In the genomic region with DNA sequence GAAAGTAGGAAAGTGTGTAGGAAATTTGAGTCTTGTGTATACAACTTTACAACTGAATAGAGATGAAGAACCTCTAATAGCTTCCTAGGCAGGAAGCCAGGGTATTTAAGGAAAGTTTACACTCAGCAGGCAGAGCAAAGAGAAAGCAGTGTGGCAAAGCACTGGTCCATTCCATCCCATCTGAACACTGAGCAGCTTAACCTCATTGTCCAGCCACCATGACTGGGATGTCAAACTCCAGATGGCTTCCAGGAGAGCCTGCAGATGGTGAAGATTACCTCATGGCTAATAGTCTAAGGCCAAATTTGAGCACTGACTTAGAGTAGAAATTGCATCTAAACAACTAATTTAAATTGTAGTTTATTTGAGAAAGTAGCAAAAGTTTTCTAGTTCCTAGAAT, we compare ENCODE assay signal across 21 mouse cellular contexts.
DNase-seq lines count a peak whose midpoint lies in the region; ATAC-seq and TF ChIP-seq lines count a peak whose summit lies in the region.
"Had no signal": no experiment of that assay in that cellular context is flagged by ENCODE, and none has a peak within 500 bp of the region (broad histone marks: within the 10 kb centered on the region; RNA-seq: fewer than 3 reads in every experiment).

No protein-coding gene starts in this region.

- H3K4me2 ChIP-seq in midbrain, postnatal 0 days (ENCODE audit: low read depth, low read length, poor library complexity, severe bottlenecking): no peak overlapping the region
- H3K4me2 ChIP-seq in midbrain, embryonic 13.5 days (replicated peaks): no peak overlapping the region
- H3K4me2 ChIP-seq: embryonic facial prominence, embryonic 12.5 days; heart, embryonic 15.5 days; neural tube, embryonic 15.5 days had no signal

- no peak overlapping the region for H3K27ac ChIP-seq in midbrain, postnatal 0 days (ENCODE audit: low read depth, low read length)
- H3K27ac ChIP-seq in midbrain, embryonic 13.5 days: no peak overlapping the region
- H3K27ac ChIP-seq: embryonic facial prominence, embryonic 12.5 days; heart, embryonic 15.5 days; hindbrain, embryonic 10.5 days; layer of hippocampus, adult 2 months; neural tube, embryonic 15.5 days had no signal

- no peaks in the 10 kb centered on the region for H3K27me3 ChIP-seq in midbrain, postnatal 0 days (ENCODE audit: insufficient read depth, low read length)
- H3K27me3 ChIP-seq in midbrain, embryonic 13.5 days: no peaks in the 10 kb centered on the region
- H3K27me3 ChIP-seq: embryonic facial prominence, embryonic 12.5 days; heart, embryonic 15.5 days; neural tube, embryonic 15.5 days had no signal

- no peak overlapping the region for H3K9ac ChIP-seq in midbrain, postnatal 0 days (replicated peaks; ENCODE audit: low read length, poor library complexity, severe bottlenecking)
- no peak overlapping the region for H3K9ac ChIP-seq in midbrain, embryonic 13.5 days (replicated peaks)
- H3K9ac ChIP-seq: embryonic facial prominence, embryonic 12.5 days; heart, embryonic 15.5 days; neural tube, embryonic 15.5 days had no signal

- no peak for TF ChIP-seq CTCF in midbrain, postnatal 0 days (IDR thresholded peaks at IDR 0.05)

- ATAC-seq in midbrain, postnatal 0 days (ENCODE audit: low FRiP score): no peak
- no peak for ATAC-seq in midbrain, embryonic 13.5 days
- ATAC-seq: forebrain, embryonic 16.5 days had no signal

- no peak overlapping the region for H3K4me3 ChIP-seq in midbrain, postnatal 0 days (ENCODE audit: low read depth, low read length)
- H3K4me3 ChIP-seq in midbrain, embryonic 13.5 days (replicated peaks): no peak overlapping the region
- H3K4me3 ChIP-seq: embryonic facial prominence, embryonic 12.5 days; heart, embryonic 15.5 days; hindbrain, embryonic 10.5 days; layer of hippocampus, adult 2 months; myocyte; neural tube, embryonic 15.5 days had no signal

- no peaks in the 10 kb centered on the region for H3K4me1 ChIP-seq in midbrain, postnatal 0 days (ENCODE audit: insufficient read depth, low read length)
- no peaks in the 10 kb centered on the region for H3K4me1 ChIP-seq in midbrain, embryonic 13.5 days (replicated peaks)
- H3K4me1 ChIP-seq: embryonic facial prominence, embryonic 12.5 days; heart, embryonic 15.5 days; hindbrain, embryonic 10.5 days; neural tube, embryonic 15.5 days had no signal

- no peaks in the 10 kb centered on the region for H3K36me3 ChIP-seq in midbrain, postnatal 0 days (ENCODE audit: insufficient read depth, low read length)
- no peaks in the 10 kb centered on the region for H3K36me3 ChIP-seq in midbrain, embryonic 13.5 days
- H3K36me3 ChIP-seq: embryonic facial prominence, embryonic 12.5 days; heart, embryonic 15.5 days; hindbrain, embryonic 10.5 days; neural tube, embryonic 15.5 days had no signal

- peak; percentile 44 for DNase-seq in midbrain, postnatal 0 days (ENCODE audit: low spot score)
- peak; percentile 81 for DNase-seq in cerebellum, adult 11-12 months
- peak; percentile 88 for DNase-seq in cerebellum, adult 9-10 months
- peak; percentile 6 for DNase-seq in telencephalon, adult 2 months (ENCODE audit: low read depth, low spot score)
- no peak for DNase-seq in spleen, postnatal 4 days (ENCODE audit: low spot score in 2 of 2)
- no peak for DNase-seq in layer of hippocampus, adult 9-11 months
- DNase-seq: adrenal gland, adult 8-10 months; gastrocnemius, postnatal 36 days; kidney, adult 8-10 months; kidney, postnatal 14 days; liver; lung, postnatal 10 days; midbrain, embryonic 14.5 days had no signal

- H3K9me3 ChIP-seq in midbrain, postnatal 0 days (ENCODE audit: low read length): no peaks in the 10 kb centered on the region
- no peaks in the 10 kb centered on the region for H3K9me3 ChIP-seq in midbrain, embryonic 13.5 days
- H3K9me3 ChIP-seq: embryonic facial prominence, embryonic 12.5 days; heart, embryonic 15.5 days; hindbrain, embryonic 10.5 days; neural tube, embryonic 15.5 days had no signal

Comparison
In these comparisons a context has a peak if more than half of its experiments do, and no peak if none do; other contexts are left out.
1. DNase-seq: peak in midbrain, postnatal 0 days (single experiment), cerebellum, adult 11-12 months (single experiment), cerebellum, adult 9-10 months (single experiment) and telencephalon, adult 2 months (single experiment); none in spleen, postnatal 4 days (0 of 2) and layer of hippocampus, adult 9-11 months (single experiment).